Mouse (Mus musculus): Measurements from ENCODE around the gene Spon1.

Gene Spon1

DNA sequence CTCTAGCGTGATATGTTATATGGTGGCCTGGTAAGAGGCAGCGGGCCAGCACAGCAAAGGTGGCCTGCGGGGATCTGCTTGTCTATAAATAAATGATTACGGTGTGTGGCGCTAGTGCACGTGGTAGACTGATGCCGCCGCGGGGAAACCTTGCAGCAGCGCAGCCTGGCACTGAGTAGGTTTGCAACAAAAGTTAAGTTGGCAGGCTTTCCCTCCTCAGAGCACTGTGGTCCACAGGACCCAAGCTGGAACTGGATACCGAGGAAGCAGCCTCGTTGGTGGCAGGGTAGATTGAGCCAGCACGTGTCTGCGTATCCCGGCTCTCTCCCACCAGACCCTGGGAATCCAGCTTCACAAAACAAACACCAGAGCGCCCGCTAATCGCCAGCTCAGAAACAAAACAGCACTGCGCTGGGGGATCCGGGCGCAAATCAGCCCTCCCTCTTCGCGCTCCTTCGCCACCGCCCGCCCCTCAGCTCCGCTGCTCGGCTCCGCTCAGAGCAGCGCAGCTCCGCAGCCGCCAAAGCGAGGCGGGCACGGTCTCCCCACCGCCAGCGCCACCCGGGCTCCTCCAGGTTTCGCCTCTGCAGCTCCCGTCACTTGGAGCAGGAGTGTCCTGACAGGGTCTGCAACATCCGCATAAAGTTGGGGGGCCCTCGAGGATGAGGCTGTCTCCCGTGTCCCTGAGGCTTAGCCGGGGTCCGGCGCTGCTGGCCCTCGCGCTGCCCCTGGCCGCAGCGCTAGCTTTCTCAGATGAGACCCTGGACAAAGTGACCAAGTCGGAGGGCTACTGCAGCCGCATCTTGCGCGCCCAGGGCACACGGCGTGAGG is at the start of gene Spon1:
Gene Spon1 (plus strand): TSS at position 332 of the 831 bp plus-strand sequence.
- DNase-seq: peak; percentile 81

DNA sequence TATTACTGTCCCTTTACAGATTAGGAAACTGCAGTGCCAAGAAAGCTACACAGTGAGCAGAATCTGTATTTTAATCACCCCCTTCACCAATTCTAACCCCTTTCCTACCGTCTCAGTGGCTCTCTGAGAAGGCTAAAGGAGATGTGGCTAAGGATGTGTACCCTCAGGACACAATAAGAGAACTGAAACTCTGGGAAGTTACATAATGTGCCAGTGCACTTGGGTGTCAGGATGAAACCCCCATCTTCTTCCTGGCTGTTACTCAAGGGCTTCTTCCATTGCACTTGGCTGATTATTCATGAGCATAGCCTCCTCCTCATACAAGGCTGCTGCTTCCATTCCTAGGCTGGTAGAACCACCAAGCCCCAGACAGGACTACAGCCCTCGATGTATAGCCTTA is 43.8 kb upstream of the Spon1 start:
- no peak for DNase-seq

DNA sequence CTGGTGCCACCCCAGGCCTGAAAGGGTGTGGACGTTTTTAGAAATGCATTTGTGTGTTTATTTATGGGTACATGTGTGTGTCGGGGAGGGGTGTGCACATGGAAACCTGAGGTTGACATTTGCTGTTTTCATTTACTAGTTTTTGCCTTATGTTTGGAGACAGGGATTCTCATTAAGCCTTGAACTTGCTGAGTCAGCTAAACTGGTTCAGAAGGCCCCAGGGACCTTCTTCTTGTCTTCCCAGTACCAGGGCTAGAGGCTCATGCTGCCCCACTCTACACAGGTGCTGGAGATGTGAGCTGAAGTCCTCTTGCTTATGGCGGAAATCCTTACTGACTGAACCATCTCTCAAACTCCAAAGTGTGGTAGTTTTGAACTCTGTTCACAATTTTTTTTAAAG is 41.9 kb upstream of the Spon1 start:
- no peak for DNase-seq

DNA sequence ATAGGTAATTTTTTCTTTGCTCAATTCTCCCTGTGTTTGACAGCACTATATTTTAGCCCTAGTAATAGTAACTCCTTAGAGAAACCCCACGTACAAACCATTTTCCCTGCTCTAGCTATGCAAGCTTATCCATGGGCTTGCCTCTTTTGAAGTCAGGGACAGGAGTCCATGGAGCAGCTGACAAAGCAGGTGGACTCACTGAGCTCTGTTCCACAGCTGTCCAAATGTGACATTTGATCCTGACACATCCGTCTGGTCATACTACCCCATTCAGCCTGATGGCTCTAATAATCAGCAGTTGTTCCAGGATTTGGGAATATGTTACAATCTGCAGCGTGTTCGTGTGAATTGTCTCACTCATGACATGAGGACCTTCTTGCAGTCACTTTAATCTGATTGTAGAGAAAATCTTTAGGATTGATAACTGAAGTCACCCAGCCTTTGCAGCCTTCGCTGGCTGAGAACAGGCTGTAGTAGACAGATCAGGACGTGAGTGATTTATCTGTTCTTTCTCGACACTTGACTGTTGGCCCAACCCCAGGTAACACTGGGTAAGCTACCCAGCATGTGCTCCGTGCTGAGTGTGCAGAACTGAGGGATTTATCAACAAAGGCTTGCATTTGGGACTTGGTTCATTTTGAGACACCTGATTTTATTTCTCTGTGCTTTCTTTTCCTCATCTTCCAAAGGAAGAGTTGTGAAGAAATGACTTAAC is 37.6 kb upstream of the Spon1 start:
- DNase-seq: no peak

DNA sequence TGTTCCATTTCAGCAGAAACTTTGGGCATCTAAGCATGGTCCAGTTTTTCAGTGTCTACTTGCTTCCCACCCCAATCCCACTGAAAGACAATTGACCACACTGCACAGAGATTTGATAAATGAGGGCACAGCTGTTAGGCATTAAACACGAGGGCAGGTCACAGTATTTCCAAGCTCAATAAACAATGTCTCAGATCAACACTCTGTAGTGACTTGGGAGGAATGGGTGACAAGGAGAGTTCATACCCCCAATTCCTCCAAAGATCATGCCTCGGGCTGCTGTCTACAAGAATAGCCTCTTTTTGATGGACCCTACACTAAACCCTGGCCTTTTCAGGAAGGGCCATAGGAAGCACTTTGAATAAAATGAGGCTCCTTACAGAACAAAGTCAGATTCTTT is 36.9 kb upstream of the Spon1 start:
- DNase-seq: no peak

DNA sequence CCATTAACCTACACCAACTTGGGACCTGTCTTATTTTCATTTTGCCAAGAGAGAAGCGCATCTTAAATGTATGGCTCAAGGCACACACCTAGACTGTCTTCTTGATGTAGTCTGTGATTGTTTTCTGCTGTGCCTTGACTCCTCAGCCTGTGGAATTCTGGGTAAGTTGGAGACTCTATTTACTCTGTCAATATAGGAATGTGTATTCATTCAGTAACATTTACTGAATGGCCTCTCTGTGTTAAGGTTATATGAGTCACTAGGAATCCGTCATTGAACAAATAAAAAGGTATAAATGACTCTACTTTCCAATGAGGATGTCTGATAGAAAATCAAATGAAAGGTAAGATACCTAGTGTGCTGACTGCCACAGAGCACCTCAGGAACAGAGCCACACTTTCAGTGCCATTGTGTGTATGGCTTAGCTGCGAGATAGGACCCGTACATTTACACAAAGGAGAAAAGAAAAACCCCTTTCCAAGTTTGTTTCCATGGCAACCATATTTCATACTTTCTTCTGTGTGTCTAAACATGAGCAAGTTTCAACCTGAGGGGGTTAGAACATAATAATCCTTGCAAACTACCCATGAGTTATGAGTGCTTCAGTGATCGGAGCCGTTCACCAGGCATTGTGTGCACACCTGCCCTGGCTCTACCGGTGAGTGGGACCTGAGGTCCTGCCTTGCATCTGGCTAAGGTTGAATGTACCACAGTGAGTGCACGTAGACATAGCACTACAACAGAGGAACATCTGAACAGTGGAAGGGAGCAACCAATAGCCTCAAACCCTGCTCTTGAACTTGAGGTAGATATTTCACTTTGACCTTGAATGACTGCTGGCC is 35.2 kb upstream of the Spon1 start:
- no peak for DNase-seq

DNA sequence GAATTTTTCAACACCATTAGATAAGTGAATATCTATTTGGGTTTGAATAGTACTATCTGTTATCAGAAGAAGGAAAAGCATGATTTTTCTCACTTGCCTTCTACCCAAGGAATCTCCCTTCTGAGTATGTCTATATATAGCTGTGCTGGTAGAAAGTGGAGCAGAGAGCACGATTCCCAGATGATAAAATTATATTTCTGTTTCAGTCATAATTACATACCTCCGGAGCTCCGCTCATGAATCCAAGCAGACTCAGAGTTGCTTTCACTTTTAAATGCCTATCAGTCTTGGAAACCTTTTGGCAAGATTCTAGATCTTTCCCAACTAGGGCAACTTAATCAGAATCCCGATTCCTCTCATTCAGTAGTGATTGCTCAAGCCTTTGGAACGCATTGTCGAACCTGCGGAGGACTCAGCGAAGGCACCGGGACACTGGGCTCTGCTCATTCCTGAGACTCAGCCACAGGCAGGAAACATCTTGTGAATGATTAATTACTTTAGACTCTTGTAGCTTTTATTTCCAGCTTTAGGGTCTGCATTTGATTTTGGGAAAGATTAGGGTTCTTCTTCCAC is 27.9 kb upstream of the Spon1 start:
- DNase-seq: no peak

DNA sequence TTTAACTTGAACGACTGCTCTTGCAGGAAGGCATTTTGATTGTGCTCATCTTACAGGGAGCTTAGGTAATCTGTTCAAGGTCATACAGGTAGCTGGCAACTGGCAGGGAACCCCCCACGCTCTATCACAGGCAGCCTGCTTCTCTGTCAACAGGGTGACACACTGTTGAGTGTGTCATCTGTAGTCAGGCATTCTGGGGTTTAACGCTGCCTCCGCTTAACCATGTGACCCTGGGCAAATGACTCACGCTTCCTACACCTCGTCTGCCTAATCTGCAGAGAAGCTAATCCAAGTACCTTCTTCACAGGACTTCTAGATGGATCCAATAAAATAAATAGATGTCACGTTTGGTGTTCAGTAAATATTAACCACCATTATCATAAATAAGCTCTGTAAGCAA is 26.6 kb upstream of the Spon1 start:
- DNase-seq: no peak

DNA sequence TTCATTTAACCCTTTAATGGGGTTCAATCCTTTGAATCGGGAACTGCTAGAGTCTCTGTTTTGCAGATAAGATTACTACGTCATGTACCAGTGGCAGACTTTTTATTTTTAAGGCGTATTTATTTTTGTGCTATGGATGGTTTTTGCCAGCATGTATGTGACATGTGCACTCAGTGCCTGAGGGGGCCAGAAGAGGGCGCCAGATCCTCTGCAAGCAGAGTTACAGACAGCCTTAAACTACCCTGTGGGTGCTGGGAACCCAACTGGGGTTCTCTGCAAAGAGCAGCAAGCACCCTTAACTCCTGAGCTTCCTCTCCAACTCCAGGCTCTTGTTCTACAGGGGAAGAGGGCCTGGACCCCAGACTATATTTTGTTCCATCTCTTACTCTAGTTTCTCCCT is 23.2 kb upstream of the Spon1 start:
- DNase-seq: no peak

DNA sequence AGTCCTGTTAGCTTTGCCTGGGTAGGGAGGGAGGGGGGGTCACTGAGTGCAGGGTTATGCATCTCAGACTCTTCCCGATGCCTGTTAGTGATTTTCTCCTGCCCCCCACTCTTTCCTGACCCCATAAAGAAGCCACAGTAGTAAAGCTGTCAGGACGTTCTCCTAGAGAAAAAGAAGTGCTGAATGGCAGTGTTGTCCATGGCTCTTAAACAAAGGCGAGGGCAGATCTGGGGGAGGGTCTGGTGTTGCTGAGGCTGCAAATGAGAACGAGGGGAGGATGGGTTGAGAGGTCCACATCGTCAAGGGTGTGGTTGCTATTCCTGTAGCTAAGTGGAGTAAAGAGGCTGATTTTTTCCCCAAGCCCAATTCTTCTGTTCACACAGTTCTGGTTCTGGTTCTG is 21.8 kb upstream of the Spon1 start:
- no peak for DNase-seq

DNA sequence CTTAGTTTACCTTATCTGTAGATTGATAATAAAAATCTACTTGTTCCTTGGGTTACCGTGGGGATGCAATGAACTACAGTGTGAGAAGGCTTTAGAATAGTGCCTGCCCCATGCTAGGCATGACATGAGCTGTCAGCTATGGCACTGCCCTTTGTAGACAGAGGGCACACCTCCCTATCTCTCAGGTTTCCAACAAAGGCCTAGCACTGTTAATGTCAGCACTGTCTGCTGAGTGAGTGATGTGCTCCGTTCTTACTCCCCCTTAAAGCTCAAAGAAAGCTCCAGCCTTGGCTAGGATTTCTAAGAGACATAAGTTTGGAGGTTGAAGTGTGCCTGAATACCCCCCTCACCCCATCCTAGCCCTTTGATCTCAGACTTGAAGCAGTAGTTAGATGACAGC is 9.2 kb upstream of the Spon1 start:
- DNase-seq: no peak

DNA sequence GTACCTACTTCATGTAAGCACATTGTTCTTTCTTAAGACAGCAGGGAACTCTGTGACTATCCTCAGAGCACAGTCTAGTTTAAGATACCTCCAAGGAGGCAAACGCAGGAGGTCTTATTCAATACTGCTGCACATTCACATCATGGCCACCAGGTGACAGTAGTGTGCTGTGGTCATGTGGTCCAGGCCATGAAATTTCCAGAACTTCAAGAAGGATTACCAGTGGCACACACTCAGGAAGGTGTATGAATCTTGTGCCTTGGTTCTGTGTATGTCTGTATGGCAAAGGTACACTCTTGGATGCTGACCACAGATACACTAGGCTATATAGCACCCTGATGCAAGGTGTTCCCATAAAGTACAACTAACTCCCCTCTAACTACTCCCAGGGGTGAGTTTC is 6.6 kb upstream of the Spon1 start:
- peak; percentile 69 for DNase-seq

DNA sequence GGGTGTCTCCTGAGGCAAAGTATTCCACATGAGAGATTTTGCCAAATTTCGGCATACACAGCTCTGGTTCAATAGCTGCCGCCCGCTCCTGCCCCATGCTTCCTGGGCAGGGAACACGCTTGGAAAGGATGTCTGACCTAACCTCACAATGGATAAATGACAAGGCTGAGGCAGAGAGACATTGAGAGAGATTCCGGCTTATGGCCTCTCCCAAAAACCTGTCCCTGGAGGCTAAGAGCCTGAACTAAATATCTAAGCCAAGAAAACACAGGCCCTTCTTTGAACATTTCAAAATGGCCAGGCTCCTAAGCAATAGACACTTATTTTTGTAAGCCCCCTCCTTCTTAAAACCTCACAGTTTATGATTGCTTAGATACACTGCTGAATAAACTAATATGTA is 665 bp upstream of the Spon1 start:
- no peak for DNase-seq

DNA sequence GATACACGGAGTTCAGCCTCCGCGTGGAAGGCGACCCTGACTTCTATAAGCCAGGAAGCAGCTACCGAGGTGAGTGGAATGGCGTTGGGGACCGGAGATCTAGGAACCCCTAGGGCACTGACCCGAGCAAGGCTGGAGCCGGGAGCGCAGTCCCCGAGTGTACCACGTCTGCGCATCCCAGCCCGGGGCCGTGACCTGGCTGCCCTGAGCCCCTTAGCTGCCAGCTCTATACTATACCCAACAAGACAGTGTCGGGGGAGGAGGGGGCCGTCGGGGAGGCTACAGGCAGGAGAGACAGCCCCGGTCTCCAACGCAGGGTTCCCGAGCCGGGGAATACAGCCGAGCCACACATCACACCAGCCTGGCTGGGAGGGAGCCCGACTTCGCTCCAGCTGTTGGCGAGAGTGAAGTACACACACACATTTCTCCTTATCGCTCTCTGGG is 722 bp downstream of the Spon1 start:
- DNase-seq: peak; percentile 60

DNA sequence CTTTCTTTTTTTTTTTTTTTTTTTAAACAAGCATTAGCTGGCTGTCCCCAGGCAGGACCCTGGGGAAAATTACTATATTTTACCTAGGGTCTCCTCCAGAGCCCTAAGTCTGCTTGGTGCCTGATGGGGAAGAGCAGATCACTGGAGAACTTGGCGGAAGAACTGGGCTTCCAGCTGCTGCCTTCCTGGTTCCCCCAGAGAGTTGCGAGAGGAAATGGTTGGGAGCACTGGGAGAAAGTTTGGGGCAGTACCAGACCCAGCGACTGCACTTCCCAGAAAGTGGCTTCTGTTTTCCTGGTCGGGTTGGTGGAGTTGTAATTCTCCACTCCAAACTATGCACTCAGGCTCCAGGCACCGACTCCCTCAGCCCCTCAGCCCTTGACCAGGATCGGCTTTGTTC is 1.7 kb downstream of the Spon1 start:
- DNase-seq: no peak

DNA sequence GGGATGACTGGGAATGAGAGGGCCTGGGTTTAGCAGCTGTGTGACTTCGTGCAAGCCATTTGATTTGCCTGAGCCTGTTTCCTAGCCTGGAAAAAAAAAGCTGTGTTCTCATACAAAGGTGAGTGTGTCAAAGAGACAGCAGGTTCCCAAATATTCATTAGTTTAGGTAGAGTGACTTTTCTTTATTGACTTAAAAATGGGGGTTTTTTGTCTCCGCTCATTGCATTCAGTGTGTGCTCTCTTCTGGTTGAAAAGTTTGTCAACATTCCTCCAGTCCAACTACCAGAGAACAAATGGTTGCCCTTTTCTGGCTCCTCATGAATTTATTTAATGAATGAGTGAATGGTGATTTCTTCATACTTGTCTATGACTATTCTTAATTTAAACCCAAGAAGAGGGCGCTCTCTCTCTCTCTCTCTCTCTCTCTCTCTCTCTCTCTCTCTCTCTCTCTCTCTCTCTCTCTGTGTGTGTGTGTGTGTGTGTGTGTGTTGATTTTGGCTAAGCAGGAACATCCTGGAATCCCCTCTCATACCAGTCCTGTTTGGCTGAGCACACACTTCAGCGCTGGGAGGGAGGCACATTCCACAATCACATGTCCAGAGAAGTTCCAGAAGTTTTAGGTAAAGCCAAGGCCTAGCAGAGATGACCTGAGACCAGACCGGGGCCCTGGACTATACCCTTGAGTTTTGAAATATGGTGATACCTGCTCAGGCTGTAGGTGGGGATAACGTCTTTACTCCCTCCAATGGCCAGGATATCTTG is 2.6 kb downstream of the Spon1 start:
- no peak for DNase-seq

DNA sequence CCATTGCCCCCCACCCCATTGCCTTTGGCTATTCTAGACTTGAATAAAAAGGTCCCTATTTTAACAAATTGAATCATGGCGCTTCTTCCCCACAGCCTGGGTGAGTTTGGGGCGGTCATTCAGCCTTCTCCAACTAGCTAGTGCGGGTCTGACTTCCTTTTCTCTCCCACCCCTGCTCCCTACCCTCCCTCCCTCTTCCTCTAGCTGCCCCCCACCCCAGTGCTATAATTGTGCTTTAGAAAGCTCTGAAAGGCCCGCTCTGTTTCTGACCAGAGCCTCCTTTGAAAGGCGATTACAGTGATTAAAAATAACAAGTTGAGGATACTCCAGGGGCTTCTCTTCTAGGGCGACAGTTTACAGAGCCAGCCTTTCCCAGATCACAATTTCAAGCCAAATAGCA is 3.5 kb downstream of the Spon1 start:
- no peak for DNase-seq

DNA sequence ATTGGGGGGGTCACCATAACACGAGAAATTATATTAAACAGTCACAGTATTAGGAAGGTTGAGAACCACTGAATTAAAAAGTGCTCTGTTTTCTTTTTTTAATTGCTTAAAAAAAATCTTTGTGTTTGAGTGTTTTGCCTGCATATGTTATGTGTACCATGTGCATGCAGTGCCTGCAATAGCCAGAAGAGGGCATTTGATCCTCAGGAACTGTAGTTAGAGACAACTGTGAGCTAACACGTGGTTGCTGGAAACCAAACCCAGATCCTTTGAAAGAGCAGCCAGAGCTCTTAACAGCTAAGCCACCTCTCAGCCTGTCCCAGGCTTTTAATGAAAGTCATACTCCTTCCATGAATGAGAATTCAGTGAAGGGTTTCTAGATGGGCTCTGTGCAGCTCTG is 6.3 kb downstream of the Spon1 start:
- no peak for DNase-seq

DNA sequence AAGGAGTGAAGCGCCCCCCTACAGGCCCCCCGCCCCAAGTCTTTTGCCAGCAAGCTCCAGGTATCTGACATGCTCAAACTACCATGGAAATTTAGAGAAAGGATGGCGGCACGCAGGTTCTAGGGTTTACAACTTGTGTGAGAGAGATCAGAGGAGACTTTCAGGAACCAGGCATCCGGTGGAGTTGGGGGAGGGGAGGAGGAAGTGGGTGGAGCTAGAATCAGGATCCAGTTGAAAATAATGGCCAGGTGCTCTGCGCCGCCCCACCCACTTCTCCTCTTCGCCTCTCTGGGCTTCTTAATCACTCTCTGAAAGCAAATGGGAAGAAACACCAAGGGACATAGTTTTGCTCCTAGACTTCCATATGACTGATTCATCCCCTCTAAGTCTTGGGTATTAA is 7.6 kb downstream of the Spon1 start:
- no peak for DNase-seq

DNA sequence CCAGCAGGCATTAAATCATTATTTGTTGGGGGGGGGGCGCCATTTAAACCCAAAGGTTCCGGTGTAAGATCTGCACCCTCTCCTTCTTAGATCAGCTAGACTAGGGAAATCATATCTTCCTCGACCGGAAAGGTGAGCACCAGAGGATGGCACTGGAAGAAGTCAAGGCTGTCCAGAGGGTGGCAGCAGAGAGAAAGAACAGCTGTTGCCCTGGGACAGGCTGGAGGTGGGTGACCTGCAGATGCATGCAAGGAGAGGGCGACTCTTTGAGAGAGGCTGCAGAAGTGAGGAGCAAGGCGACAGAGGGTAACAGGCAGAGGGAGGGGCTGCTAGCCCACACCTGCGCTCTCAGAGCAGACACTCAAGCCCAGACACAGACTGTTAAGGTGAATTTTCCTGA is 8.2 kb downstream of the Spon1 start:
- DNase-seq: peak; percentile 63

DNA sequence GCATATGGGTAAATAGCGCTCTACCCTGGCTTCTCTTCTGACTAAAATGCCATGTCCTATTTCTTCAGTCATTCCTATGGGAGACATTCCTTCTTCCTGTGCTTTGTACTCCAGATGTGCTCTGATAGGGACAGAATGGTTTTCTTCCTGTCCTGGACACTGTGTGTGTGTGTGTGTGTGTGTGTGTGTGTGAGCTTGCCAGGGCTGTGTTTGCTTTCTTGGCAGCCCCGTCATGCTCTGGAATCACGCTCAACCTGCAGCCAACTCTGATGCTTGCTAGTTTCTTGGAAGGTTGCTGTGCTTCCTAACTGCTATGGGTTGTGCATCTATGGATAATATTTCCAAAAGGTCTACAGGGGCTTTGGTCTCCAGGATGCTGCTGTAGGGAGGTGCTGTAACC is 9.1 kb downstream of the Spon1 start:
- DNase-seq: no peak

DNA sequence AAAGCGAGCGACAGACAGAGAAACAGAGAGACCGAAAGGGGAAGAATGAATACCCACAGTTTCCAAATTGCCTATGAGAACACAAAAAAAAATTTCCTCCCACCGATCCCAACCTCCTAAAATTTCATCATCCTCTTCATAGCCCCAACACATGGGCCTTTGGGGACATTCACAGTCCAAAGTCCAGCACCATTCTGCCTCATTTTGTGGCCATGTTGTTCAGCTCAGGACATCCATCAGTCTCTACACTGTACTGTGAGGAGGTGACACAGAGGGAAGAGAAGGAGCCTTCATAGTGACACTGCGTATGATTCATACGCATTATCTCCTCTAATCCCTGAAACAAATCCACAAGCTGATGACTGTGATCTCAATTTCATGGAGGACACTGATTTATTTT is 12.7 kb downstream of the Spon1 start:
- no peak for DNase-seq

DNA sequence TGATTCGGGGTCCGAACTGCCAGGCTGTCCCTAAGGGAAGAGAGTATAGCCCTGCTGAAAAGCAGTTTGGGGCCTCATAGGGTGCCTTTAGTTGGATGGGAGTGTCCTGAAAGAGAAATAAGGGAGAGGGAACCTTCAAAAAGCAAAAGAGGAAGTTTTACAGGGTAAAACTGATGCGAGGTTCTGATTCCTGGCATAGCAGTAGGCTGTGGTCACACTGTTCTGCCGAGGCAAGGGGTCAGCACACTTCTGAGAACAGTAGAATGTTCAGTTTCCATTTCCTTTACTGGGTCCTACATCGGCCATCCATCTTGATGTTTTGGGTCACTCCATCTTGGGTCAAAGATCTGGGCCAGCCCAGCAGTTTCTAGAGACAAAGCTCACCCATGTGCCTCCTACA is 14.5 kb downstream of the Spon1 start:
- no peak for DNase-seq

Data from cerebellum, adult 11-12 months (tissue).